Mouse (Mus musculus) hindbrain, embryonic 11.5 days (tissue): ENCODE data around the gene Cpa4. TPM values are rescaled to one million over a fixed set of nuclear protein-coding genes. Genes with fewer than 3 reads are reported as not detected.
A peak's percentile ranks its signal among the peaks of the same experiment; 100 is the strongest.

ENCODE experiments used
- ATAC-seq: fragments of 200-750 bp; cut with Nextera tagmentation; 2 replicates; pipeline ENCODE4 v1.8.0; 2017; ENCODE audit warnings: mild to moderate bottlenecking, moderate TSS enrichment, moderate library complexity; ENCODE audit not compliant: low FRiP score
- DNase-seq: peaks from one replicate; pipeline ENCODE4 v3.0.0-alpha.2; 2015; ENCODE audit warnings: low spot score
- H3K27ac ChIP-seq: fragments of 300-500 bp; sonication (generic); 2 replicates; pipeline ENCODE4 v1.5.1; 2014; ENCODE audit warnings: mild to moderate bottlenecking, low read depth, low read length
- H3K27me3 ChIP-seq: fragments of 300-500 bp; sonication (generic); 2 replicates; pipeline ENCODE4 v1.6.1; 2014; ENCODE audit warnings: mild to moderate bottlenecking, low read length, moderate library complexity, mixed read lengths; ENCODE audit not compliant: control insufficient read depth, insufficient read depth
- H3K36me3 ChIP-seq: fragments of 300-500 bp; sonication (generic); 2 replicates; pipeline ENCODE4 v1.6.1; 2014; ENCODE audit warnings: mild to moderate bottlenecking, low read length, moderate library complexity, mixed read lengths; ENCODE audit not compliant: control insufficient read depth, insufficient read depth
- H3K4me1 ChIP-seq: fragments of 300-500 bp; sonication (generic); replicated peaks from 2 replicates; pipeline ENCODE4 v1.6.1; 2014; ENCODE audit warnings: low read length, mixed read lengths; ENCODE audit not compliant: control insufficient read depth, insufficient read depth
- H3K4me2 ChIP-seq: fragments of 300-500 bp; sonication (generic); replicated peaks from 2 replicates; pipeline ENCODE4 v1.6.1; 2014; ENCODE audit warnings: mild to moderate bottlenecking, low read depth, low read length
- H3K4me3 ChIP-seq: fragments of 300-500 bp; sonication (generic); 2 replicates; pipeline ENCODE4 v1.5.1; 2014; ENCODE audit warnings: low read depth, low read length
- H3K9ac ChIP-seq: fragments of 300-500 bp; sonication (generic); 2 replicates; pipeline ENCODE4 v1.6.1; 2014; ENCODE audit warnings: low read depth, low read length
- H3K9me3 ChIP-seq: fragments of 300-500 bp; sonication (generic); 2 replicates; pipeline ENCODE4 v1.6.1; 2016; ENCODE audit warnings: low read length; ENCODE audit not compliant: control insufficient read depth
- WGBS: fragments of 180-500 bp; shearing (Covaris S2); extraction: QIAGEN DNeasy Blood & Tissue Kit; methylation state at CpG from one replicate; pipeline ENCODE4 v1.1.7; 2014; 5-methylcytosine and 5-hydroxymethylcytosine counted together
- polyA plus RNA-seq: library from polyadenylated mRNA; unstranded; fragments of >200 nt; fragmentation: Nextera tagmentation; extraction: Ambion mirVana; gene quantifications from 2 replicates; pipeline ENCODE4 v1.2.1, GENCODE M21; 2014

Gene Cpa4
- polyA plus RNA-seq, 1 experiment from 2014 or later: 3.9 TPM

- no peak overlapping the region for H3K4me3 ChIP-seq
- DNase-seq: no peak
- no peak overlapping the region for H3K27ac ChIP-seq
- no peaks in the 10 kb centered on the region for H3K36me3 ChIP-seq
- no peak for ATAC-seq
- H3K4me2 ChIP-seq: no peak overlapping the region
- H3K9me3 ChIP-seq: no peaks in the 10 kb centered on the region
- 0% methylated on average over 4 of the region's 9 CpGs for WGBS
- no peaks in the 10 kb centered on the region for H3K27me3 ChIP-seq
- peaks cover 2% of the 10 kb centered on the region; the same call in 1 of the 2 replicates for H3K4me1 ChIP-seq
- H3K9ac ChIP-seq: no peak overlapping the region
Observed at GRCm38 (mm10) chr6:30556080-30556479, 12.1 kb upstream of the Cpa4 start.

GRCm38 (mm10) chr6:30559726-30560125 is 8.4 kb upstream of the Cpa4 start:
- Histone ChIP-seq H3K4me3 (no peak overlapping the region), H3K4me2 (no peak overlapping the region), H3K27ac (no peak overlapping the region), H3K4me1 (no peaks in the 10 kb centered on the region), H3K27me3 (no peaks in the 10 kb centered on the region), H3K36me3 (no peaks in the 10 kb centered on the region), H3K9me3 (no peaks in the 10 kb centered on the region), H3K9ac (no peak overlapping the region)
- DNase-seq: no peak
- no peak for ATAC-seq
- 45% methylated on average over 1 of the region's 1 CpGs for WGBS

GRCm38 (mm10) chr6:30562132-30562531 is 6.0 kb upstream of the Cpa4 start:
- 82% methylated on average over 4 of the region's 4 CpGs for WGBS

GRCm38 (mm10) chr6:30563575-30563974 is 4.6 kb upstream of the Cpa4 start:
- 88% methylated on average over 6 of the region's 6 CpGs for WGBS
- no peak overlapping the region for H3K27ac ChIP-seq
- no peak overlapping the region for H3K4me2 ChIP-seq
- no peak overlapping the region for H3K9ac ChIP-seq
- no peak overlapping the region for H3K4me3 ChIP-seq
- DNase-seq (no peak), ATAC-seq (no peak)
- no peaks in the 10 kb centered on the region for H3K27me3 ChIP-seq
- H3K9me3 ChIP-seq: no peaks in the 10 kb centered on the region
- no peaks in the 10 kb centered on the region for H3K4me1 ChIP-seq
- H3K36me3 ChIP-seq: no peaks in the 10 kb centered on the region

More at GRCm38 (mm10) chr6:30562132-30562531, 6.0 kb upstream of the Cpa4 start:
- H3K4me3 ChIP-seq: no peak overlapping the region
- H3K27ac ChIP-seq: no peak overlapping the region
- no peaks in the 10 kb centered on the region for H3K9me3 ChIP-seq
- H3K4me2 ChIP-seq: no peak overlapping the region
- no peaks in the 10 kb centered on the region for H3K27me3 ChIP-seq
- no peak for ATAC-seq
- H3K9ac ChIP-seq: no peak overlapping the region
- no peaks in the 10 kb centered on the region for H3K4me1 ChIP-seq
- DNase-seq: no peak
- no peaks in the 10 kb centered on the region for H3K36me3 ChIP-seq

GRCm38 (mm10) chr6:30564051-30564450 is 4.1 kb upstream of the Cpa4 start:
- no peaks in the 10 kb centered on the region for H3K27me3 ChIP-seq
- no peaks in the 10 kb centered on the region for H3K36me3 ChIP-seq
- no peak overlapping the region for H3K27ac ChIP-seq
- DNase-seq (no peak), ATAC-seq (no peak)
- no peaks in the 10 kb centered on the region for H3K9me3 ChIP-seq
- no peaks in the 10 kb centered on the region for H3K4me1 ChIP-seq
- H3K4me3 ChIP-seq: no peak overlapping the region
- no peak overlapping the region for H3K9ac ChIP-seq
- WGBS: 90% methylated on average over 6 of the region's 6 CpGs
- no peak overlapping the region for H3K4me2 ChIP-seq

- no peak overlapping the region for H3K4me3 ChIP-seq
- no peaks in the 10 kb centered on the region for H3K4me1 ChIP-seq
- no peak overlapping the region for H3K4me2 ChIP-seq
- ATAC-seq (no peak), DNase-seq (no peak)
- WGBS: 94% methylated on average over 10 of the region's 10 CpGs
- no peaks in the 10 kb centered on the region for H3K36me3 ChIP-seq
- H3K9ac ChIP-seq: no peak overlapping the region
- no peak overlapping the region for H3K27ac ChIP-seq
- H3K27me3 ChIP-seq: no peaks in the 10 kb centered on the region
- no peaks in the 10 kb centered on the region for H3K9me3 ChIP-seq
Observed at GRCm38 (mm10) chr6:30569331-30569730, 1.2 kb downstream of the Cpa4 start.

GRCm38 (mm10) chr6:30570012-30570411 is 1.8 kb downstream of the Cpa4 start:
- no peak overlapping the region for H3K27ac ChIP-seq
- H3K4me2 ChIP-seq: no peak overlapping the region
- H3K9me3 ChIP-seq: no peaks in the 10 kb centered on the region
- H3K27me3 ChIP-seq: no peaks in the 10 kb centered on the region
- DNase-seq (no peak), ATAC-seq (no peak)
- WGBS: 95% methylated on average over 5 of the region's 5 CpGs
- no peak overlapping the region for H3K4me3 ChIP-seq
- no peak overlapping the region for H3K9ac ChIP-seq
- H3K4me1 ChIP-seq: no peaks in the 10 kb centered on the region
- H3K36me3 ChIP-seq: no peaks in the 10 kb centered on the region

GRCm38 (mm10) chr6:30572456-30573311 is 4.5 kb downstream of the Cpa4 start:
- Histone ChIP-seq H3K4me3 (no peak overlapping the region), H3K36me3 (no peaks in the 10 kb centered on the region), H3K27me3 (no peaks in the 10 kb centered on the region), H3K27ac (peak overlapping the region; percentile 31; the same call in 1 of the 2 replicates), H3K9ac (no peak overlapping the region), H3K4me2 (no peak overlapping the region), H3K9me3 (no peaks in the 10 kb centered on the region), H3K4me1 (no peaks in the 10 kb centered on the region)
- ATAC-seq (peak; percentile 91), DNase-seq (peak; percentile 79)
- WGBS: 42% methylated on average over 20 of the region's 20 CpGs

- ATAC-seq (no peak), DNase-seq (no peak)
- H3K4me2 ChIP-seq: no peak overlapping the region
- WGBS: 78% methylated on average over 5 of the region's 5 CpGs
- H3K4me3 ChIP-seq: no peak overlapping the region
- 0 out of 2 replicates have a peak overlapping the region, but pooled peaks have one; percentile 0 for H3K27ac ChIP-seq
- H3K4me1 ChIP-seq: no peaks in the 10 kb centered on the region
- H3K9ac ChIP-seq: no peak overlapping the region
- no peaks in the 10 kb centered on the region for H3K9me3 ChIP-seq
- H3K27me3 ChIP-seq: no peaks in the 10 kb centered on the region
- H3K36me3 ChIP-seq: no peaks in the 10 kb centered on the region
Observed at GRCm38 (mm10) chr6:30573380-30573779, 5.2 kb downstream of the Cpa4 start.
